Mouse (Mus musculus): Measurements from ENCODE around the gene Prrxl1. TPM values are rescaled to one million over a fixed set of nuclear protein-coding genes. Genes with fewer than 3 reads are reported as not detected.

Gene Prrxl1
- not detected for polyA plus RNA-seq (2014; fragmentation: Illumina TruSeq; extraction: RNeasy Lipid Tissue Mini Kit (QIAGEN cat#74804); ENCODE audit: low read depth, low replicate concordance)

DNA sequence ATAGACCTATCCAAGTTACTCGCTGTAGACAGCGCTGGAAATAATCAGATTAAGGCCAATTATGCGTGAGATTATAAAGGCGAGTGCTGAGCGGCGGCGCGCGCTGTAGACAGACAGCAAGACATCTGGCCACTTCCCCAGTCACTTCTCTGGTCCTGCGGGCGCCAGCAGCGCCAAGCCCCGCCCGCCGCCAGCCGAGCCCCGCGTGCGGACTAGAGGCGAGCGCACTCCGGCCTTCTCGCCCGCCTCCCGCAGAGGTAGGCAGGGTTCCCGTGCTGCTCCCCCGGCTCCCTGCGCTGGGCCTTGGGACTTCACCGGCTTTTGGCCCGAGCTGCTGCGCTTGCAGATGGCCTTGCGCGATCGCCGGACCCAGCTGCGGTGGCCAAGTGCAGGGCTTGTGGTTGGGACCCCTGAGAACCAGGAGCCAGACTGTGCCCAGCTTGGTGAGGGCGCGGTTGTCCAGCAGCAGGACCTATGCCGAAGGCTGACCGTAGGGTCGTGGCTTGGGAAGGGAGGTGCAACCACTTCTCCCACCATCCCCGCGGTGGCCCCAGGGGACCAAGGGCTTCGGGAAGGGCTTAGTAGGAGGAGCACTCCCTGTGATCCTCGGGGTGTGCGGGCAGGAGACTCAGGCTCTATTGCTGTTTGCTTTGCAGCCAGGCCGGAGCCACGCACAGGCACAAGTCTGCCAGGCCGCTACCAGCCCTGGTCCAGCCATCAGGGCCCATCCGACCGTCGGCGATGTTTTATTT, at the start of gene Prrxl1:
Gene Prrxl1 (plus strand): TSS at position 118 of the 752 bp plus-strand sequence.

DNA sequence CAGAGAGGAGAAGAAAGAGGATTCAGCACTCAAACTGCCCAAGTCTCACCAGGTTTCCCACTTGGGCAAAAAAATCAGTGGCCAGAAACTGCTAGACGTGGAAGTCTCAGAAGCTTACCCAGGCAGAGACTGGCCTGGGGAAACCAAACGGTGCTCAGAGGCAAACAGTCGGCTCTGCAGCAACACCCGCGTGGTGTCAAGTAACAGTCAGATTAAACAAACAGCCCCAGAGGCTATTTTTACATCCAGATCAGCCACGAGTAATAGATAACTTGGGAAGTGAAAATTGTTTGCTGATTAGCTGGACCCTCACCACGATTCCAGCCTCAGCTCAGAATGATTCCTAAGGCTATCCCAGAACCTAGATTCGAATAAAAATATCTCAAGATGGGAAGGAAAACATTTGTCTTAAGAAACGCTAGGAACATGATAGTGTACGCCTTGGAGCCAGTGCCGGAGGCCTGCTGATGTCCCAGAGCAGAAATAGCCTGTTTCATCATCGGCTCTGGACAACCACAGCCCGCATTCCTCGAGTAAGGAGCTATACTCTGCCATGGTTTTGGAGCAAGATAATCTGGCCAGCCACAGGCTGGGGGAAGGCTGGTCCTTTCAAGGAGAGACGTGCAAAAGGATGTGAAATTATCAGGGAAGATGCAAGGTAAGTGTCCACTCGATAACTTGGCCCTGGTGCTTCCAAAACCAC, 86.1 kb downstream of the Prrxl1 start, which contains the start of gene 3425401B19Rik:
Gene 3425401B19Rik (minus strand): TSS at position 170 of the 703 bp plus-strand sequence.

Other genes with a start within 250 kb of the Prrxl1 start
- not detected for gene 1700024G13Rik, start 211.0 kb upstream of the Prrxl1 start, polyA plus RNA-seq (2014; fragmentation: Illumina TruSeq; extraction: RNeasy Lipid Tissue Mini Kit (QIAGEN cat#74804); ENCODE audit: low read depth, low replicate concordance)
- gene Slc18a3, start 134.6 kb upstream of the Prrxl1 start, polyA plus RNA-seq (2014; fragmentation: Illumina TruSeq; extraction: RNeasy Lipid Tissue Mini Kit (QIAGEN cat#74804); ENCODE audit: low read depth, low replicate concordance), result not detected
- 0.16 TPM for gene Chat, start 133.4 kb upstream of the Prrxl1 start, polyA plus RNA-seq (2014; fragmentation: Illumina TruSeq; extraction: RNeasy Lipid Tissue Mini Kit (QIAGEN cat#74804); ENCODE audit: low read depth, low replicate concordance)
- gene Ercc6, start 85.9 kb upstream of the Prrxl1 start, polyA plus RNA-seq (2014; fragmentation: Illumina TruSeq; extraction: RNeasy Lipid Tissue Mini Kit (QIAGEN cat#74804); ENCODE audit: low read depth, low replicate concordance), result 20.5 TPM
- 0.16 TPM for gene 3425401B19Rik, start 85.9 kb downstream of the Prrxl1 start, polyA plus RNA-seq (2014; fragmentation: Illumina TruSeq; extraction: RNeasy Lipid Tissue Mini Kit (QIAGEN cat#74804); ENCODE audit: low read depth, low replicate concordance)
- gene Tmem273, start 186.6 kb downstream of the Prrxl1 start, polyA plus RNA-seq (2014; fragmentation: Illumina TruSeq; extraction: RNeasy Lipid Tissue Mini Kit (QIAGEN cat#74804); ENCODE audit: low read depth, low replicate concordance), result 0.63 TPM
- not detected for gene Fam170b, start 234.6 kb downstream of the Prrxl1 start, polyA plus RNA-seq (2014; fragmentation: Illumina TruSeq; extraction: RNeasy Lipid Tissue Mini Kit (QIAGEN cat#74804); ENCODE audit: low read depth, low replicate concordance)

All from sigmoid colon, adult 10 weeks (tissue).